Mouse (Mus musculus) B cell, adult 2 months (primary cell): ENCODE results near the gene Mff.
A peak's percentile ranks its signal among the peaks of the same experiment; 100 is the strongest.

Source experiments
- DNase-seq, 2 experiments: peaks; one replicate each; pipeline ENCODE4 v3.0.0; 2022

The Mff gene

DNA sequence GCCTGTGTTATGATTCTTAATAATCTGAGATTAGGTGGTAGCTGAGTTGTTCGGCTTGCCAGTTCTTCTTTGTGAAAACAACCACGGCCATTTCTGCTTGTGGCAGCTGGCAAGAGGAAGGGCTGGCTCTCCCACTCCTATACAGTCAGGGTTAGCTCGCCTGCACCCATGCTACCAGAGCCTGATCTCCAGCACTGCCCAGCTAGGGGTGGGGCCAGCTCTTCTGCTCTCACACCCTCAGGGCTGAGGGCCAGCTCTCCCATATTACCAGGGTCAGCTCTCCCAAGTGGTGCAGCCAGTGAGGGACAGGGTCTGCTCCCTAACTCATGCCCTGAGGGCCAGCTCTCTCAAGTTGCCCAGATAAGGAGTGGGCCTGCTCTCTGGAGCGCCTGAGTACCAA, 47.7 kb downstream of the Mff start:
- DNase-seq: no peak

DNA sequence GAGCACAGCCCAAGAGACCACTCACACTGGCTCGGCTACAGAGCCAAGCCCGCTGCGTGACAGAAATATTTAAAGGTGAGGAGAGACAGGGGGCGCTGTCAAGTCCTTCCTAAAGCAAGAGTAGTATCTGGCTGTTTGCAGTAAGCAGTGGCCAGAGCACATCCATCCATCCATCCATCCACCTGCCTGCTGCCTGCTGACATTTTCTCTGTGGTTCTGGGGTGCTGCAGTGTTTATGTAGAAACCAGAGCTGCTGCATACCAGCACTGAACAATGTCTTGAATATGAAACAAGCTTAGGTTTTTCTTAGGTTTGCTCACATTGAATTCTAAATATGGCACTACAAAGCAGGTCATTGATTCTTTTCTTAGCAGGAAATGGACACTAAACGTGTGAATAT, 48.5 kb downstream of the Mff start:
- no peak for DNase-seq

DNA sequence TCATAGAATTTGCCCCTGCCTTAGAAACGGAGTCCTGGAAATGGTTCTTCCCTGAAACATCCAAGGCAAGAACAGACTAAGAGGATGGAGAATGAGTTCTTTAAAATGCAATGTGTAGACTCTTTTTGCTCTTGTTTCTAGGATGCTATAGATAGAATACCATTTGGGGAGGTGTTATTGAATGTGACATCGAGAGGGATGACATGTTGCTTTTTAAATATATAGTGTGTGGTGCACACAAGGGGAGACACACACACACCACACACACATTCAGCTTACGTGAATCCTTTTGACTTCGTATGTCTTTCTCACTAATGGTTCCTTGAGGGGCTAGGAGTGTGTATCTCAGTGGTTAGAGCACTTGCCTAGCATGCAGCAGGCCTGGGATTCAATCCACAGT, 50.6 kb downstream of the Mff start:
- no peak for DNase-seq

DNA sequence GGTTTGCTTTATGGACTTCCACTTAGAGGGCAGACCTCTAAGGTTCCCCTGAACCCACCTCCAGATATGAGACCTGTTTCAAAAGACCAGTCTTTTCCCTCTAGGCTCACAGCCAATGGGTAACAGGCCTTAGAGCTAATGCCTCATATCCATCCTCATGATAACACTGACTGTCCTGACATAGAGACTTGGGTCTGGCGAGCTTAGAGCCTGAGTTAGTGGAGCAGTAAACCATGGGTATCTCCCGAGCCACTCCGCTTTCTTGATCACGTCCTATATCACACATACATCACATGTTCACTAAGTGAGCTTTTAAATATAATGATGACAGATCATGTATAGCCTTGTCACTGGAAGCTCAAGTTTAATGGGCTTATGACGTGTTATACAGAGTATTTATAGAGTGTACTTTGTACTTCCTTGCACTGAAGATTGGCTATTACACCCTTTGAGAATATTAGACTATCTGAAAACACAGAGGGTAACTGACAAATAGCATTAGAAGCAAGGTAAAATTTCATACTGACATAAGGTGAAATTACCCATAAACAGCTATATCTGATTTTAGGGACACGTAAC, 54.8 kb downstream of the Mff start:
- DNase-seq: no peak

DNA sequence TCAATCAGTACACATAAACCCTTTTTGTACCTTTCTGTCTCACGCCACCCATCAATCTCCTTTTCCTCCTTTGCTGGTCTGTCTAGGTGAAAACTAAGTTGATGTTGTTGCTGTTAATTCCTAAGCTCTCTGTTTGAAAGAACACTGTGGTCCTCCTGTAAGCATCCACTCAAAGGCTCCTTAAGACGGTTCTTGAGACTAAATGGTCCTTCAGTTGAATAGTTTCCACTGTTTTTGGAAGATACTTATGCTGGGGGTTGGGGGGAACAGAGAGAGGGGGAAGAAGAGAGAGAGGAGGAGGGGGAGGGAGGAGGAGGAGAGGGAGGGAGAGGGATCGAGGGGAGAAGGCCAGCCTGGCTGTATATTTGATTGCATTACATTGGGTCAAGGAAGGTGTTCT, 58.9 kb downstream of the Mff start:
- no peak for DNase-seq

DNA sequence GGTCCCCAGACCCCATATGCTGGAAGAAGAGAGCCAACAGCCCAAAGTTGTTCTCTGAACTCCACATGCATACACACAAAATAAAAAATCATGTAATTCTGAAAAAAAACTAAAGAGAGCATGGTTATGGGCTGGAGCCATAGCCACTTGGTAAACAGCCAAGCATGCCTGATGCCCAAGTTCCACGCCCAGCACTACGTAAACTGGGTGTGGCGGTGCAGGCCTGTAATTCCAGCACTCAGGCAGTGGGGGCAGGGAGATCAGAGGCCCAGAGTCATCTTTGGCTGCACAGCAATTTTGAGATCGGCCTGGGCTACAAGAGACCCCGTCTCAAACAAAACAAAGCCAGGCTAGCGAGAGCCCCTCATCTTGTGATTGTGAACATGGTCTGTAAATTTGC, 60.9 kb downstream of the Mff start:
- no peak for DNase-seq

DNA sequence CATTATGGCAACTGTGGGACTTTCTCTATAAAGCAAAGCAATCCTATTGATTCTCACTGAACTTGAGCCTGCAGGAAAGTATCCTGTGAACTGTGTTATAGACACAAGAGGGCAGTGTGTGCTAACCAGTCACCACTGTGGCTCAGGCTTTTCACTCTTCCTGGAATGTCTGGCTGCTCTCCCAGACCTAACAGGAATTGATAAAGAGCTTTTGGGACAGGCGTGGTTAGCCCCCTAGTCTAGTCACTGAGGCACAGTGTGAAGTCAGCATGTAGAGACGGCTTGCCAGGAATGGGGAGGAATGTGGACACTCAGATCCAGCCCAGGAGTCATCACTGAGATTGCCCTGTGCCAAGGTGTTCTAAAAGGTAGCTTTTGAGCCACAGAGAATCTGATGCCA, 62.7 kb downstream of the Mff start:
- peak; percentile 13 to 19 for DNase-seq

DNA sequence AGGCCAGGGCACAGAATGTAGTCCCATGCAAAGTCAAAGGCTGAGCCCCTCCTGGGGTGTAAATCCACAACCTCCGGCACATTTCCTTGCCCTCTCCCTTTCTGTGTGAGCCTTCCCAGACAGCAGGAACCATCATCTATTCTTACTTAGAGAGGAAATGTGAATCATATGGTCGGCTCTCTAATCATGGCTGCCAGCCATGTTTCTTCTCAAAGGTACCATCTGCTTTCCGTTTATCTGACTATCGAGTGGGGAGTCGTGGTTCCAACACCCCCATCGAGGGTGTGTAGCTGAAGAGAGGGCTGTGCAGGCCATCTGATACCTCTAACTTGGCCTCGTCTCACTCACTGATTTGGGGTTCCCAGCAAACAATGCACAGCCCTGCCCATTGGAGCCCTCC, 63.4 kb downstream of the Mff start:
- DNase-seq: no peak

DNA sequence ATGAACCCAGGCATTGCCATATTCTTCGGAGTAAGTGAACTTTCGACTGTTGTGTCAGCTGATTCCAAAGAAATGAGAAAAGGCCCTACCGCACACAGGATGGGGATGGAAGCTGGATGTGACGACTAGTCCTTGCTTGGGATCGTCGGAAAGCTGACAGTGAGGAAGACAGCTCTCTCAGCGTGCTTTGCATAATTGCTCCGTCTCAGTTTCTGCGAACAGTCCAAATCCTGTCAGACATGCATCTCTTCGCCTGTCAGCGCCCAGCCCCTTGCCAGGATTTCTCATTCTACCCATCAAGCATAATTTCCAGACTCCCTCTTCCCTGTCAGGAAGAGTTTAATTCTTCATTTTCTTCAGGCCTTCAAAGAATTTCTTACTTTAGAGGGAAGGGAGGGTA, 66.4 kb downstream of the Mff start:
- DNase-seq: no peak

DNA sequence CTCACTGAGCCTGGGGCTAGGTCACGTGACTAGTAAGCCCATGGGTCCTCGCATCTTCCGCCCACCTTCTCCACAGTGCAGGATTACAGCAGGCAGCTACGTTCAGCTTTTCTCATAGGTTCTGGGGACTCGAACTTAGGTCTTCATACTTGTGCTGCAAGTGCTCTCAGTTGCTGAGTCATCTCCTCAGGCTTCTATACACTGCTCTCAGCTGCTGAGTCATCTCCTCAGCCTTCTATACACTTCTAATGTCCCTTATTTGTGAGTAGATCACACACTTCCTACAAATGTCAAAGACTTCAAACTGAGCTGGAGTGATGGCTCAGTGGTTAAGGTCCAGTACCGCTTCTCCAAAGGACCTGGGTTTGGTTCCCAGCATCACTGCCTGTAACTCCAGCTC, 67.5 kb downstream of the Mff start:
- DNase-seq: no peak

DNA sequence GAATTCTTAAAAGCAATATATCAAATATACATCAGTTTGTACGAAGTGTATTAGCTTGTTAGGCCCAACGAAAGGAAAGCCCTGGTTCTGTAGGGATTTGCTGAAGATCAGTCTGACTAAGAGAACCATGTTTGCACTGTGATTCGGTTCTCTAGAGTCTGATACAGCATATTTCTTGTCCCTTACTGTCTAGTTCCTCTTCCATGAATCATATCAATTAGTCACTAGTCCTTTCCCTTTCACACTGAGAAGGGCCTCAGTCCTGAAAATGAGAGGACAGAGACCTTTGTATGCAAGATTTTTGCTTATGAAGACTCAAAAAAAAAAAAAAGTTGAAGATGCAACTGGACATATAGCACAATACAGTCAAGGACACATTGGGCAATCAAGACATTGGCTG, 68.4 kb downstream of the Mff start:
- no peak for DNase-seq

DNA sequence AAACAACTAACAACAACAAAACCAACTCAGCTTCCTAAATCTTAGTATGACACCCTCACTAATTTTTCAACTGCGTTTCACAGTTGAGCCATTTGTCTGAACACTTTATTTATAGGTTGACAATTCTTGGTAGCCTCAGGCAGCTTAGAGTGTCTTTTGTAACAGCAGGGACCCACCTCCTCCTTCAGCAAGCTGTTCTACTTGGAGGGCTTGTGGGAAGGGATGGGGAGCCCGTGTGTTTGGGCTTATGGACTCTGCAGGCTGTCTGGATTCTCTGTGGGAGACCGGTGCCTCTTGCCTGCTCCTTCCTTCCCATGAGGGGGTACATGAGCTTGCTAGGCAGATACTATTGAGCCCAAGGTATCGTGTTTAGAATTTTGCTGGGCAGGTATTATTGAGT, 69.3 kb downstream of the Mff start:
- no peak for DNase-seq

DNA sequence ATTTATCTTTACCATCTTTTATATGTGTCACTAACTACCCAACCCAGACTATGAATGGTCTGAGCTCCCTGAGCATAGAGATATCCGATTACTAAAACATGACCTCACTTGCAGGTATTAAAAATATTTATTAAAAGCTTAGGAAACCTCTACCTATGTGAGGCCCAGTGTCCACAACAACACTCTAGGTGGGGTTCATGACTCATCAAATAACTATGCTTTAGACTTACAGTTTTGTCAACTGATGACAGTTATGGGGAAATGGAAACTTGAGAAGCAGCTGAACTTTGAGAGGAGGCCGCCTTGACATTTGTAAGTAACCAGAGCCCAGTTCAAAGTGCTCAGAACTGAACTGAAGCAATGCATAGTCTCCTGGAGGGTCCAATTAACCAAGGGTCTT, 70.5 kb downstream of the Mff start:
- no peak for DNase-seq

DNA sequence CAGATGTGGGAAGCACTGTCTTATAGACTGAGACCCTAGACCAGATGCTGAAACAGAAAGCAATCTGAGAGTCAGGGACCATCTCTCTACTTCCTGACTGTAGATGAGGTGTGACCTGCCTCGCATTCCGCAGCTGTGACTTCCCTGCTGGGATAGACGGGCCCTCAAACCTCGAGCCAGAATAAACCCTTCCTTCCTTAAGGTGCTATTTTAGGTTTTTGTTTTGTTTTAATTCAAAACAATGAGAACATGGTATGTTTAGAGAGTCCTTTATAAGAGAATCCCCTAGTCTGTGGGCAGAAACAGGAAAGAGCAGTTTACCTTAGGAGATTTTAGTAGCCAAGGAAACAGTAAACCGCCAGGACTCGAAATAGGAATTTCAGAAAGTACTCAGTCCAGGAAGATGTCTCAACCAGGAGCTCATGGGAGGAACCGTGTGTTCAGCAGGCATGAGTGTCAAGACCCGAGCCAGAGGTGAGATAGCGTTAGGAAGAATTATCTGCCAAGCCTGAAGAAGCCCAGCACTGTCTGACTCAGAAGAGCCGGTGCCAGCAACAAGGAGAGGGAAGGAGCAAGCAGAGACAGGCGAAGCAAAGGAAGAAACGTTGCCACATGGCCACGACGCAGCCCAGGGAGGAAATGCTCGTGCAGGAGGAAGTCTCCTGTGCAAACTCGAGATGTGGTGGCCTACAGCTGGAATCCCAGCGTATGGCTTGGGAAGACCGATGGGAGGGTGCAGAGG, 71.2 kb downstream of the Mff start:
- no peak for DNase-seq

DNA sequence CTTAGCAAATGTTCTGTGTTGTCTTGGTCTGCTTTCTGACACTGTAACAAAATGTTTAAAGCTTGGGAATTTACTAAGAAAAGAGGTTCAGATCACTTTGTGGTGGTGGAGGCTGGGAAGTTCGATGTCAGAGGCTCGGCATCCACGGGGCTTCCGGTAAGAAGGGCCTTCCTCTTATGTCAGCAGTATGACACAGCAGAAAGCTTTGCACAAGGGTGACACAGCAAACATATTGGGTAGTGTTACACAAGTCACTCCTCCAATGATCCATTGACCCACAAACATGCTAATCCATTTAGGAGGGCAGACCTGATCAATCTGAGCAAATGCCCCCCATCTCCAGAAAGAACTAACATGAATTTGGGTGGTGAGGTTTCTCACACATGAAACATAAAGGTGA, 72.4 kb downstream of the Mff start:
- DNase-seq: no peak

DNA sequence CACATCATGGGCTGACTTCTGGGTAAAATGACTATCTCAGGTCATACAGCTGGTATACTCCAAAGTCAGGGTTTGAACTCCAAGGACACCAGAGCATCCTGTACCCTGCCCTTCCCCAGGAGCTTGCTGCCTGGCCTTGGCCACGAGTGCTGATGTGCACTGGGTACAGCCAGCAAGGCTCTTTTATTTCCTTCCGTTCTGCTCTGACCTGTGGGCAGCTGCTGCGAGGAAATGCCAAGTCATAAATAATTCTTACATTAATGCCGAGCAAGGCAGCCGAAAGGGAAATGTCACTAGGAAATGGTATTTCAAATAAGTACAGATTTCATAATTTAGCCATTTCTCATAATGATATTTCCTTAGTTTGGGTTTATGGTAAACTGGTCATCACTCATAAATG, 73.6 kb downstream of the Mff start:
- DNase-seq: no peak

DNA sequence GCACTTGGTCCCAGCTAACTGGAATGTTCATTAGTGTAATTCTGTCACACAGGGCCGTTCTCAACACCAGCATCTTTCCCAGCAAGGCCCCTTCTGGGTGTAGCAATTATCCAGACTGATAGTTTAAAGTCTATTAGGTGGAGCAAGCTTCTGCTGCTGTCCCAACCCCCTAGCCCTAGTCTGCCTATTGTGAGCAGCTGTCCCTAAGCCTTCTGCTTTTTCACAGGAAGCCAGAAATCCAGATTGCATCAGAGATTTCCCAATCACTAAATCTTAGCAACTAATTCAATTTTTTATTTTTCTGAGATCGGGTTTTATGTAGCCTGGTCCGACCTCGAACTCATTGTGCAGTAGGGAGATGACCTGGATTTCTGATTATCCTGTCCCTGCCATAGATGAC, 74.2 kb downstream of the Mff start:
- DNase-seq: no peak

DNA sequence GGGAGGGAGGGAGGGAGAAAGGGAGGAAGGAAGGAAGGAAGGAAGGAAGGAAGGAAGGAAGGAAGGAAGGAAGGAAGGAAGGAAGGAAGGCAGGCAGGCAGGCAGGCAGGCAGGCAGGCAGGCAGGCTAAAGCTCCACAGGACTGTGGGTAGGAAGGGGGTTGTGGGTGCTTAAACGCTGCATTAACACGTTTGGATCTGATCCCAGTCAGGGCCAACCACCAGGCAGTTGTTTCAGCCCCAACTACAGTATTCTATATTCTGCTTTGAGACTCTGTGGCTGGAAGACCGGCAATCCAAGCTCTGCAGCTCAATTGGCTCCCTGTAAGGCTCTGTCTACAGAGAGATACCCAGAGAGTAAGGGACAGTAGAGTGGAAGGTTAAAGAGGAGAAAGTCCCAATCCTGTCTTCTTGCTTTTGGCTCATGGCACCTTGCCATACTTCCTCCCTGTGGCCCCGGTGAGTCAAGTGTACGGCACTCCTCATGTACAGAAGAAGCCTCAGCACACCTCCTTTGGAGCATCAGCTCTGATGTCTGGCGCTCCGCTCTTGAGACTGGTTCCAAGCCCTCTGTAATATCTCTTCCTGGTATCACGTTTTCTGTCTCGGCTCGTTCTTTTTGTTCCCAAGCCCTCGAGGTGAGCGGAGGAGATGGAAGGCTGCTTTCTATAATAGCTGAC, 76.6 kb downstream of the Mff start:
- no peak for DNase-seq
